Mouse (Mus musculus) embryo, embryonic 11 days (tissue): ENCODE measurements at regions not wholly inside any gene's neighbourhood (a gene's known extent, or its start where the extent isn't known, plus 50 kb on each side); places are given as distances from the start of the nearest gene placed in this dataset.

Experiments used
- DNase-seq: peaks from one replicate; pipeline ENCODE4 v3.0.0-alpha.2; 2015

- DNase-seq = no peak
Observed at GRCm38 (mm10) chr13:39950203-39950602, 411.0 kb downstream of the Ofcc1 start.

- DNase-seq = no peak
Observed at GRCm38 (mm10) chr13:39935216-39935615, 426.0 kb downstream of the Ofcc1 start.

GRCm38 (mm10) chr13:39931487-39931886, 429.8 kb downstream of the Ofcc1 start:
- DNase-seq = no peak

- DNase-seq = no peak
Observed at GRCm38 (mm10) chr13:39928573-39928972, 432.7 kb downstream of the Ofcc1 start.

- DNase-seq = no peak
Observed at GRCm38 (mm10) chr13:39924366-39924765, 436.9 kb downstream of the Ofcc1 start.

- no peak for DNase-seq
Observed at GRCm38 (mm10) chr13:39923113-39923512, 438.1 kb downstream of the Ofcc1 start.

- DNase-seq = peak; percentile 13
Observed at GRCm38 (mm10) chr13:39907720-39908119, 453.5 kb downstream of the Ofcc1 start.

- peak; percentile 13 for DNase-seq
Observed at GRCm38 (mm10) chr13:39904264-39904663, 457.0 kb downstream of the Ofcc1 start.

GRCm38 (mm10) chr13:39903319-39903718, 457.9 kb downstream of the Ofcc1 start:
- no peak for DNase-seq

GRCm38 (mm10) chr13:39899332-39899731, 461.9 kb downstream of the Ofcc1 start:
- no peak for DNase-seq

- no peak for DNase-seq
Observed at GRCm38 (mm10) chr13:39898412-39898979, 462.8 kb downstream of the Ofcc1 start.

GRCm38 (mm10) chr13:39894159-39894558, 467.1 kb downstream of the Ofcc1 start:
- peak; percentile 18 for DNase-seq

- DNase-seq = no peak
Observed at GRCm38 (mm10) chr13:39881066-39881465, 480.2 kb downstream of the Ofcc1 start.

- no peak for DNase-seq
Observed at GRCm38 (mm10) chr13:39880136-39880535, 481.1 kb downstream of the Ofcc1 start.

GRCm38 (mm10) chr13:39877361-39878141, 483.7 kb downstream of the Ofcc1 start:
- DNase-seq = peak; percentile 82

- no peak for DNase-seq
Observed at GRCm38 (mm10) chr13:39852257-39852800, 508.9 kb downstream of the Ofcc1 start.

- DNase-seq = no peak
Observed at GRCm38 (mm10) chr13:39849391-39849790, 511.9 kb downstream of the Ofcc1 start.

GRCm38 (mm10) chr13:39836053-39836584, 525.1 kb downstream of the Ofcc1 start:
- DNase-seq = no peak

GRCm38 (mm10) chr13:39835302-39835701, 525.9 kb downstream of the Ofcc1 start:
- DNase-seq = no peak

GRCm38 (mm10) chr13:39834521-39835245, 526.6 kb downstream of the Ofcc1 start:
- no peak for DNase-seq

GRCm38 (mm10) chr13:39823965-39824555, 537.2 kb downstream of the Ofcc1 start:
- peak; percentile 63 for DNase-seq

- DNase-seq = no peak
Observed at GRCm38 (mm10) chr13:39823346-39823954, 537.8 kb downstream of the Ofcc1 start.
